Mouse (Mus musculus) midbrain, embryonic 11.5 days (tissue): ENCODE measurements around the gene Rnf150. TPM values are rescaled to one million over a fixed set of nuclear protein-coding genes. Genes with fewer than 3 reads are reported as not detected.

Experiments used
- ATAC-seq: fragments of 200-750 bp; cut with Nextera tagmentation; 2 replicates; pipeline ENCODE4 v1.8.0; 2017; ENCODE audit warnings: moderate TSS enrichment, moderate library complexity; ENCODE audit not compliant: low FRiP score
- DNase-seq: peaks from one replicate; pipeline ENCODE4 v3.0.0; 2015; ENCODE audit warnings: low spot score; ENCODE audit errors: missing footprints
- H3K27ac ChIP-seq: fragments of 300-500 bp; sonication (generic); 2 replicates; pipeline ENCODE4 v1.5.1; 2014; ENCODE audit warnings: low read depth, low read length
- H3K27me3 ChIP-seq: fragments of 300-500 bp; sonication (generic); 2 replicates; pipeline ENCODE4 v1.6.1; 2014; ENCODE audit warnings: mild to moderate bottlenecking, low read length, moderate library complexity, mixed read lengths; ENCODE audit not compliant: control insufficient read depth, insufficient read depth
- H3K36me3 ChIP-seq: fragments of 300-500 bp; sonication (generic); 2 replicates; pipeline ENCODE4 v1.6.1; 2014; ENCODE audit warnings: mild to moderate bottlenecking, low read length, moderate library complexity, mixed read lengths; ENCODE audit not compliant: control insufficient read depth, insufficient read depth
- H3K4me1 ChIP-seq: fragments of 300-500 bp; sonication (generic); 2 replicates; pipeline ENCODE4 v1.6.1; 2014; ENCODE audit warnings: low read length; ENCODE audit not compliant: control insufficient read depth, insufficient read depth
- H3K4me2 ChIP-seq: fragments of 300-500 bp; sonication (generic); 2 replicates; pipeline ENCODE4 v1.6.1; 2014; ENCODE audit warnings: mild to moderate bottlenecking, moderate library complexity
- H3K4me3 ChIP-seq: fragments of 300-500 bp; sonication (generic); 2 replicates; pipeline ENCODE4 v1.5.1; 2014; ENCODE audit warnings: low read depth, low read length
- H3K9ac ChIP-seq: fragments of 300-500 bp; sonication (generic); 2 replicates; pipeline ENCODE4 v1.6.1; 2014; ENCODE audit warnings: low read length
- H3K9me3 ChIP-seq: fragments of 300-500 bp; sonication (generic); 2 replicates; pipeline ENCODE4 v1.6.1; 2016; ENCODE audit warnings: low read length; ENCODE audit not compliant: control insufficient read depth
- WGBS: fragments of 180-500 bp; shearing (Covaris S2); extraction: QIAGEN DNeasy Blood & Tissue Kit; methylation state at CpG from one replicate; pipeline ENCODE4 v1.1.7; 2014; 5-methylcytosine and 5-hydroxymethylcytosine counted together
- polyA plus RNA-seq: library from polyadenylated mRNA; unstranded; fragments of >200 nt; fragmentation: Nextera tagmentation; extraction: Ambion mirVana; gene quantifications from 2 replicates; pipeline ENCODE4 v1.2.1, GENCODE M21; 2014

The Rnf150 gene
- polyA plus RNA-seq, 1 experiment from 2014 or later = 1.2 TPM

DNA sequence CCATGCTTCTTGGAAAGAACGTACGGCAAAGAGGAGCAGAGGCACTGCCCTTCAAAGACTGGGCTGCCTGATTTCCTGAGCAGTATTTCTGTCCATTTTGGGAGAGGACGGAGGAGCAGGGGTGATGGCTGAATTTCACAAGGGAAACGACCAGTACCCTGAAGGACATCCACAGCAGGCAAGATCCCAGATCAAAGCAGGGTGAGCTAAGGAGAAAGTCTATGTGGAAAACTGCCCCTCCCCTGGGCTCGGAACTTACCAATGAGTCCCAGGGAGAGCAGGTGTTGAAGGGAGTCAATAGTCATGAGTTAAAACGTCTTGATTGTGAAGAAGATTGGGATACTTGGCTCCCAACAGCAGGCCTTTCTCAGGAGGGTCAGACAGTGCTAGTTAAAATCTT, 225.0 kb downstream of the Rnf150 start:
- no peaks in the 10 kb centered on the region for H3K36me3 ChIP-seq
- no peak overlapping the region for H3K4me3 ChIP-seq
- 72% methylated on average over 6 of the region's 6 CpGs for WGBS
- no peak overlapping the region for H3K9ac ChIP-seq
- no peaks in the 10 kb centered on the region for H3K27me3 ChIP-seq
- H3K9me3 ChIP-seq = no peaks in the 10 kb centered on the region
- no peak for ATAC-seq
- no peak overlapping the region for H3K4me2 ChIP-seq
- no peak overlapping the region for H3K27ac ChIP-seq
- H3K4me1 ChIP-seq = no peaks in the 10 kb centered on the region
- no peak for DNase-seq

GRCm38 (mm10) chr8:83089336-83089986, 226.3 kb downstream of the Rnf150 start:
- no peaks in the 10 kb centered on the region for H3K9me3 ChIP-seq
- H3K4me2 ChIP-seq = no peak overlapping the region
- H3K4me3 ChIP-seq = no peak overlapping the region
- no peaks in the 10 kb centered on the region for H3K36me3 ChIP-seq
- WGBS = 36% methylated on average over 10 of the region's 10 CpGs
- H3K27ac ChIP-seq = no peak overlapping the region
- ATAC-seq = peak; percentile 58; the same call in 1 of the 2 replicates
- no peak overlapping the region for H3K9ac ChIP-seq
- H3K4me1 ChIP-seq = no peaks in the 10 kb centered on the region
- no peaks in the 10 kb centered on the region for H3K27me3 ChIP-seq
- peak; percentile 98 for DNase-seq

- Histone ChIP-seq H3K27ac (no peak overlapping the region), H3K27me3 (no peaks in the 10 kb centered on the region), H3K4me1 (no peaks in the 10 kb centered on the region), H3K9ac (no peak overlapping the region), H3K9me3 (no peaks in the 10 kb centered on the region), H3K4me3 (no peak overlapping the region), H3K4me2 (no peak overlapping the region), H3K36me3 (no peaks in the 10 kb centered on the region)
- WGBS = 77% methylated on average over 4 of the region's 4 CpGs
- DNase-seq (no peak), ATAC-seq (no peak)
These were observed 227.3 kb downstream of the Rnf150 start for GRCm38 (mm10) chr8:83090446-83090845.

- Histone ChIP-seq H3K36me3 (no peaks in the 10 kb centered on the region), H3K4me3 (no peak overlapping the region), H3K27me3 (no peaks in the 10 kb centered on the region), H3K4me2 (no peak overlapping the region), H3K27ac (no peak overlapping the region), H3K4me1 (no peaks in the 10 kb centered on the region; the same call in 1 of the 2 replicates), H3K9me3 (no peaks in the 10 kb centered on the region), H3K9ac (no peak overlapping the region)
- DNase-seq = peak; percentile 89
- WGBS = 52% methylated on average over 1 of the region's 1 CpGs
- no peak; the same call in 1 of the 2 replicates for ATAC-seq
These were observed 236.9 kb downstream of the Rnf150 start for GRCm38 (mm10) chr8:83100041-83100440.

DNA sequence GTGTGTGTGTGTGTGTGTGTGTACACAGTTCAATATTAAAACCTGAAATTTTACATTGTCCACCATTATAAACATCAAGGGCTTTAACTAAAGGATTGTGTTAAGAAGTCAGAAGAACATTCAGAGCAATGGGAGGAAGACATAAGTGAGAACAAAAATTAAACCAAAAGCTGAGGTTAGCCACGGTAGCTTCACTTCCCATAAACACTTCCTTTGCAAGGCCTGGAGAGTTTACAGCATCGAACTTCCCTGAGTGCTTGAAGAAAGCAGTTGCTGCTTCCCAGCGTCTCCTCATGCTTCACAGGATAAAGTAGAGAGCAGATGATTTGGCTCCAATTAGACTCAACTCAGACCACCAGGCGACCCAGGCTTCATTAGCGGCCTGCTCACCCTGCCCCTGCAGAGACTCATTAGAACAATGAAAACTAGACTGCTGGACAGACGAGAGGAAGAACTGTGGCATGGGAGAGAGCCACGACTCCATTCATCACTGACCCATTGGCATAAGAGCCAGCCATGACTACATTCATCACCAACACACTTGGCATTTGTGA, 239.9 kb downstream of the Rnf150 start:
- no peak overlapping the region for H3K9ac ChIP-seq
- no peaks in the 10 kb centered on the region for H3K9me3 ChIP-seq
- DNase-seq (no peak), ATAC-seq (no peak)
- no peak overlapping the region for H3K27ac ChIP-seq
- 71% methylated on average over 7 of the region's 7 CpGs for WGBS
- no peaks in the 10 kb centered on the region for H3K27me3 ChIP-seq
- no peak overlapping the region for H3K4me3 ChIP-seq
- no peak overlapping the region for H3K4me2 ChIP-seq
- H3K4me1 ChIP-seq = no peaks in the 10 kb centered on the region; the same call in 1 of the 2 replicates
- no peaks in the 10 kb centered on the region for H3K36me3 ChIP-seq

- ATAC-seq (no peak), DNase-seq (no peak)
- Histone ChIP-seq H3K4me1 (no peaks in the 10 kb centered on the region; the same call in 1 of the 2 replicates), H3K27ac (no peak overlapping the region), H3K4me2 (no peak overlapping the region), H3K27me3 (no peaks in the 10 kb centered on the region), H3K9ac (no peak overlapping the region), H3K4me3 (no peak overlapping the region), H3K9me3 (no peaks in the 10 kb centered on the region), H3K36me3 (no peaks in the 10 kb centered on the region)
- WGBS = 92% methylated on average over 2 of the region's 2 CpGs
These were observed 240.8 kb downstream of the Rnf150 start for GRCm38 (mm10) chr8:83103968-83104367.

DNA sequence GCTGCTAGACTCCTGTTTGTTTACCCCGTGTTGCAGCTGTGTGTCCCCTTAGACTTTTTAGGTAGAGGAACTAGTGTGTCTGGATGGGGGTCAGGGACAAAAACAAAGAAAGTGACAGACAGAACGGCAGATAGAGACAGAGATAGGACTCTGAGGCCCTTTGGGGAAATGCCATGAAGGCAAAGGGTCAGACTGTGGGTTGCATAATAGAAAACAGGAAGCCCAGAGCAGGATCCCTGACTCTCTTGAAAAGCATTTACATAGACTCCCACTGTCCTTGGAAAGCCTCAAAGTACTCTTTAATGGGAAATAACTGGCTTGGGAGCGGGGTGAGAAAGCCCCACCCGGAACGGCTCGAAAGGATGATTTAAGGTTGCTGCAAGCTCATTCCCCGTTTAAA, 246.6 kb downstream of the Rnf150 start:
- no peak for DNase-seq

DNA sequence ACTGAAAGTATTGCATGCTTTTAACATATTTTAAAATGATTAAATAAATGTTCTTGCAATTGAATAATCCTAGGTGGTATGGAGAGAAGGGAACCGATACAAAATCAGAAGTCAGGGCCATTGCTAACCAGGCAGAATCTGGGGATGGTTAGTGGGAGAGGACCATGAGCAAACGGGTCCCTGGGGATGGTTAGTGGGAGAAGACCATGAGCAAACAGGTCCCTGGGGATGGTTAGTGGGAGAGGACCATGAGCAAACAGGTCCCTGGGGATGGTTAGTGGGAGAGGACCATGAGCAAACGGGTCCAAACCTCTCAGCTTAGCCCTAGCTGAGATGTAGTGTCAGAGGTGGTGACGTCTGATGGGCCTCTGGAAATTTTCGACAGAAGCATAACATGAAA, 247.0 kb downstream of the Rnf150 start:
- no peaks in the 10 kb centered on the region for H3K36me3 ChIP-seq
- ATAC-seq (no peak), DNase-seq (no peak)
- no peaks in the 10 kb centered on the region for H3K4me1 ChIP-seq
- H3K4me2 ChIP-seq = no peak overlapping the region
- no peak overlapping the region for H3K27ac ChIP-seq
- no peaks in the 10 kb centered on the region for H3K9me3 ChIP-seq
- 86% methylated on average over 5 of the region's 5 CpGs for WGBS
- H3K4me3 ChIP-seq = no peak overlapping the region
- no peak overlapping the region for H3K9ac ChIP-seq
- no peaks in the 10 kb centered on the region for H3K27me3 ChIP-seq

More for the DNA sequence above, 246.6 kb downstream of the Rnf150 start:
- no peak overlapping the region for H3K4me3 ChIP-seq
- H3K27me3 ChIP-seq = no peaks in the 10 kb centered on the region
- no peaks in the 10 kb centered on the region for H3K4me1 ChIP-seq
- no peaks in the 10 kb centered on the region for H3K9me3 ChIP-seq
- ATAC-seq = no peak
- H3K27ac ChIP-seq = no peak overlapping the region
- WGBS = 76% methylated on average over 7 of the region's 7 CpGs
- H3K4me2 ChIP-seq = no peak overlapping the region
- no peak overlapping the region for H3K9ac ChIP-seq
- no peaks in the 10 kb centered on the region for H3K36me3 ChIP-seq

DNA sequence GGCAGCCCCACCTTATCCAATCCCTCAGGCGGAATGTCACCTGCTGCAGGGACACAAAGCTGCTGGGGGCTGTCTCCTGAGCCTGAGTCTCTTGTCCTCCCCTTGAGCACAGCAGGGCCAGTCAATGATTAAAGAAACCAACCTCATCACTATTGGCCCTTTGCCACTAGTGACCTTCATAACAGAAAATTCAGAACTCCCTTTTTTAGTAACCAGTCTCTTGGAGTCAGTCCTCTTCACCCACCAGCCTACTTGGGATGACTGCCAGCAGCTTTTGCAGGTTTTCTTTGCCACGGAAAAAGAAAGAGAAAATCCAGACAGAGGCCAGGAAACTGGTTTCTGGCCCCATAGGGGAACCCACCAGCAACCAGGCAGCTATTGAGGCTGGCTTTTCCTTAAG, 271.9 kb downstream of the Rnf150 start:
- H3K36me3 ChIP-seq = no peaks in the 10 kb centered on the region
- no peak overlapping the region for H3K9ac ChIP-seq
- no peak overlapping the region for H3K4me3 ChIP-seq
- no peaks in the 10 kb centered on the region for H3K9me3 ChIP-seq
- H3K27ac ChIP-seq = no peak overlapping the region
- H3K4me2 ChIP-seq = no peak overlapping the region
- ATAC-seq (no peak), DNase-seq (no peak)
- WGBS = 56% methylated on average over 2 of the region's 2 CpGs
- H3K27me3 ChIP-seq = no peaks in the 10 kb centered on the region
- no peaks in the 10 kb centered on the region for H3K4me1 ChIP-seq
